Mouse (Mus musculus): ENCODE data around the gene Endou.

Gene Endou

DNA sequence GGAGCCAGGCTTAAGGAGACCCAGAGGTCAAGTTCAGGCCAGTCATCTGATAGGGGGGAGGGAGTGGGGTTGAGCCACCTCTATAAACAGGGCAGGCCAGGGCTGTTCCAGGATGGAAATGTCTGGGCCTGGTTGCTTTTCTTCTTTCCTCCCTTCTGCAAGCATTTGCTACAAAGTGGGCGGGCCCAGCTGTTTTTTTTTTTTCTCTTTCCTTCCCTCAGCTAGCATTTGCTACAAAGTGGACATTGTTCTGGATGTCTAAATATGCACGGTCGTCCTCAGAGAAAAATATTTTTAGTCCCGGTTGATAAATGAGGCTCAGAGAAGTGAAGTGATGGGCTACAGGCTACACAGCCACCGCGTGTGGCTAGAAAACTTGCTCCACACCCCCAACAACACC, 23.3 kb upstream of the Endou start:
- no peak for DNase-seq (ENCODE audit: low spot score)

DNA sequence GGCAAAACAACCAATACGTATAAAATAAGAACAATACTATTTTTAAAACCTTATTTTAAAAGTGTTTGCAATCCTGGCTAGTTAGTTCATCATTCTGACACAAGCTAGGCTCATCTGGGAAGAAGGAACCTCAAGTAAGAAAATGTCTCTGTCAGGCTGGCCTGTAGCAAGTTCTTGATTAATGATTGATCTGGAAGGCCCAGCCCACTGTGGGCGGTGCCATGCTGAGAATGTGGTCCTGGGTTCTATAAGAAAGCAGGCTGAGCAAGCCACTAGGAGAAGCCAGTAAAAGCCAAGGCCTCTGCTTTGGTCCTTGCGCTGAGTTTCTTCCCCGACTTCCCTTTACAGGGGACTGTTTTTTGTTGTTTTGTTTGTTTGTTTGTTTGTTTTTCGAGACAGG, 21.4 kb upstream of the Endou start:
- DNase-seq (ENCODE audit: low spot score) = no peak

DNA sequence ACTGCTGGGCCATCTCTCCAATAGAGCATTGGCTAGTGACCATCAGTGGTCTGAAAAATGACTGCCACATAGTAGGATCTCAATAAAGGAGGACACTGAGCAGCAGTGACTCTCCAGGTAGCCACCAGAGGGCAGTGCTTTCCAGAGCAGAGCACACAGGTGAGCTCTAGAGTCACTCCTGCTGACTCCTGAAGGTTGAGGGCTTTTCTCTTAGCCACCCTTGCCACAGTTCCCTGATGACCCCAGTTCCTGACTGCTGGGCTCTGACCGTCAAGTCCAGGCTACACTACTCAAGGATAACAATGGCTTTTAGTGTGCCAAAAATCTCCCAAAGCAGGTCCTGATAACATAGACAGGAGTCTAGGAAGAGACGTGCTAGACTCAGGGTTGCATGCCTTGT, 20.5 kb upstream of the Endou start:
- DNase-seq (ENCODE audit: low spot score) = no peak

GRCm38 (mm10) chr15:97750697-97751096, 19.6 kb upstream of the Endou start:
- peak; percentile 89 for DNase-seq (ENCODE audit: low spot score)

- DNase-seq (ENCODE audit: low spot score) = no peak
Measured at GRCm38 (mm10) chr15:97749841-97750240, 18.7 kb upstream of the Endou start.

DNA sequence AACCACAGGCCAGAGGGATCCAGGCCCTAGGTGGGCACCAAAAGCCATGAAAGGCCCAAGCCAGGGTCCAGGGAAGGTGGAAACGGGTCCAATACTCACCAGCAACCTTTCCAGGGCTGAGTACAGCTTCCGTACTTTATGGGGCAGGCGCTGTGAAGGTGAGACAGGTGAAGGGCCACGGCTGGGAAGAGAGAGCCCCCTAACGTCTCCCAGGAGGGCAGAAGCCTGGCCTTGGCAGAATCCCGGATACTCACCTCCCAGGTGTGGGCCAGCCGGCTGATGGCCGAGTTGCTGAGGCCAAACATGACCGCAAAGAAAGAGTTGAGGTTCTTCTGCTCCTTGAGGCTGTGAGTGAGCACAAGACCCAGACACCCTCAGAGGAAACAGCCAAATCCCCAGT, 18.3 kb upstream of the Endou start:
- DNase-seq (ENCODE audit: low spot score) = no peak

DNA sequence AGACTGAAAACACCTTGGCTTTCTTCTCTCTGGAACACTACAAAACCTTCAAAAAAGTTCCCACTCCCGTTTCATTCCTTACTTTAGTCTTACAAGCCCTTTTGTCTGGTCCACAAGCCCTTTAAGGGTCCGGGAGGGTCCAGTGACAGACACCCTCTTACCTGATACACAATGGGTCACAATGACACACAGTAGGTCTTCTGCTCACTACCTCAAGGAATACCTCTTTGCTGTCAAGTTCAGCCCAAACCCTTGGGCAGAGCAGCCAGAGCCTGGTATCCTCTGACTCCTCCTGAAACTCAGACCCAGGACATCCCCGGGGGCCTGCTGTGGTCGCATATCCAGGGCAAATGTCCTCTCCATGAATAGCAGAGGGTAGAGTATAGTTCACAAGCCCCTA, 17.8 kb upstream of the Endou start:
- no peak for DNase-seq (ENCODE audit: low spot score)

- no peak for DNase-seq (ENCODE audit: low spot score)
Measured at GRCm38 (mm10) chr15:97748309-97748708, 17.2 kb upstream of the Endou start.

- DNase-seq (ENCODE audit: low spot score) = no peak
Measured at GRCm38 (mm10) chr15:97747486-97747885, 16.3 kb upstream of the Endou start.

- DNase-seq (ENCODE audit: low spot score) = no peak
Measured at GRCm38 (mm10) chr15:97746748-97747147, 15.6 kb upstream of the Endou start.

GRCm38 (mm10) chr15:97746278-97746677, 15.1 kb upstream of the Endou start:
- no peak for DNase-seq (ENCODE audit: low spot score)

GRCm38 (mm10) chr15:97745331-97745730, 14.2 kb upstream of the Endou start:
- DNase-seq (ENCODE audit: low spot score) = peak; percentile 38

- no peak for DNase-seq (ENCODE audit: low spot score)
Measured at GRCm38 (mm10) chr15:97744930-97745329, 13.8 kb upstream of the Endou start.

- DNase-seq (ENCODE audit: low spot score) = no peak
Measured at GRCm38 (mm10) chr15:97743961-97744525, 12.9 kb upstream of the Endou start.

DNA sequence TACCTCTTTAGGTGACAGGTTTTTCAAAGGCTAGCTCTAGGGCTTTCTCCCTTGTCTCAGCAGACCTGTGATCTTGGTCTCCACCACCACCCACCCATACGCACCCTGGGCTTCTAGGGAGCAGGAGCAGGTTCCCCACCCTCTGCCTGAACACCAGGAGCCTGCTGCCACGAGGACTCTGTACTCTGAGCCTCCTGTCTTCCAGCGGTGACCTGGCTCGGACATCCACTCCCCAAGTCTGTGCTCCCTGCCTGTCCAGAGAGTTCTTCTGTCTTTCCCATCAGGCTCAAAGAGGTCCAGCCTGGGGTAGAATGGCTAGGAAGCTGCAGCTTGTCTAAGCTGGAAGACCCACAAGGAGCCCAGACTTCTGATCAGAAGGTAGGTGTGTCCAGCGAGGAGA, 12.1 kb upstream of the Endou start:
- DNase-seq (ENCODE audit: low spot score) = no peak

GRCm38 (mm10) chr15:97742600-97742999, 11.5 kb upstream of the Endou start:
- no peak for DNase-seq (ENCODE audit: low spot score)

- no peak for DNase-seq (ENCODE audit: low spot score)
Measured at GRCm38 (mm10) chr15:97742074-97742473, 10.9 kb upstream of the Endou start.

DNA sequence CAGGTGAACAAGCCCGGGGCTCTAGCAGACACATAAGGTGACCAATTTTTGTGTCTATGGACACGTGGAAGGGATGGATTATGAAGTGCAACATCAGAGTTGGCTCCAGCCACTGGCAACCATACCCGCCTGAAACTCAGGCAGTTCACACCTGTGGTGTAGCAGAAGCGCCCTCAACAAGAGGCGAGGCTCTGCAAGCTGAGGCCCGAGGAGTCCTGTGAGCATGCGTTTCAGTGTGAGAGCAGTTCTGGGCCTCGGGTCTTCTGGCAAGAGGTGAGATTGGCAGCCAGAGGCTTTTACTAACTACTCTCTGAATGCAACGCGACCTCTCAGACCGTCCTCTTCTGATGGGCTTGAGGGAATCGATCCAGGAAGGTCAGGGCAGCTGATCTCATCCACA, 10.5 kb upstream of the Endou start:
- DNase-seq (ENCODE audit: low spot score) = no peak

- DNase-seq (ENCODE audit: low spot score) = no peak
Measured at GRCm38 (mm10) chr15:97740283-97740732, 9.2 kb upstream of the Endou start.

- DNase-seq (ENCODE audit: low spot score) = no peak
Measured at GRCm38 (mm10) chr15:97738923-97739322, 7.8 kb upstream of the Endou start.

DNA sequence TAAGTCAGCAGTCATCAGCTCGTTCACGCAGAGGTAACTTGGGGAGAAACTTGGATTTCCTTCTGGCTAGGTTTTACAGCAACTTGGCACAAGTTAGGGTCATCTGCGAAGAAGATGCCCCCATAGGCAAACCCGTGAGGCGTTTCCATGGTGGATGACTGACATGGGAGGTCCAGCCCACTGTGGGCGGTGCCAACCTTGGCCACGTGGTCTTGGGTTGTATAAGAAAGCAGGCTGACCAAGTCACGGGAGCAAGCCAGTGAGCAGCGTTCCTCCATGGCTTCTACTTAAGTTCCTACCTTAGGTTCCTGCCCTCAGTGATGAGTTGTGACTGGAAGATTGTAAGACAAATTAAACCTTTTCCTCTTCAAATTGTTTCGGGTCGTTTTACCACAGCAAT, 849 bp upstream of the Endou start:
- DNase-seq (ENCODE audit: low spot score) = no peak

DNA sequence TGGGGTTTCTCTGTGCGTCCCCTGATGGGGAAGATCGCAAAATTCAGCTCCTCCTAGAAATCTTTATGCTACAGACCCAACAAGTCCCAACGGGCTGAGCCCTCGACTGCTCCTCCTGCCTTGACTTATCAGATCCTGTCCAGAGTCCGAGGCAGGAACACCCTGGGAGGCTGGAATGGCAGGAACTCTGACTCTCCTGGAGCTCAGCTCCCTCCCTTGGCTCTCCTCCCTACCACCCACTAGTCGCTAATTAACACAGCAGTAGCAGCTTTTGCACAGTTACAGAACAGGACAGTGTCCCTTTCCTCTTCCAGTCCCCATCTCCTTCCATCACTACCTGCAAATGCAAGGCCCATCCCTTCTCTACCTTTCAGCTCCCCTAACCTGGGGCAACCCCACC, 774 bp downstream of the Endou start:
- DNase-seq (ENCODE audit: low spot score) = no peak

- peak; percentile 41 for DNase-seq (ENCODE audit: low spot score)
Measured at GRCm38 (mm10) chr15:97728804-97729203, 2.3 kb downstream of the Endou start.

GRCm38 (mm10) chr15:97728394-97728793, 2.7 kb downstream of the Endou start:
- peak; percentile 44 for DNase-seq (ENCODE audit: low spot score)

GRCm38 (mm10) chr15:97727520-97727919, 3.6 kb downstream of the Endou start:
- no peak for DNase-seq (ENCODE audit: low spot score)
